Mouse (Mus musculus): ENCODE data around the gene Nhlrc1. TPM values are rescaled to one million over a fixed set of nuclear protein-coding genes. Genes with fewer than 3 reads are reported as not detected.
A peak's percentile ranks its signal among the peaks of the same experiment; 100 is the strongest.

Gene Nhlrc1
- total RNA-seq, 2 experiments from 2014 or later = 5.6 to 7.8 TPM

GRCm38 (mm10) chr13:47015195-47015501 is 498 bp upstream of the Nhlrc1 start:
- intact Hi-C loops (cut with DNase I) = no loop called here
- DNase-seq = no peak

- intact Hi-C loops (cut with DNase I) = loop anchor here (1.0 to 5.0 kb wide), 3 partner anchors 36 to 175 kb away; no protein-coding TSS in a partner anchor
- no peak for DNase-seq
Observed at GRCm38 (mm10) chr13:47013740-47014139, 910 bp downstream of the Nhlrc1 start.

GRCm38 (mm10) chr13:47001590-47001989 is 13.1 kb downstream of the Nhlrc1 start:
- intact Hi-C loops (cut with DNase I) = no loop called here
- no peak for DNase-seq

GRCm38 (mm10) chr13:46999498-46999897 is 15.2 kb downstream of the Nhlrc1 start:
- intact Hi-C loops (cut with DNase I) = no loop called here
- DNase-seq = no peak

GRCm38 (mm10) chr13:46997355-46997754 is 17.3 kb downstream of the Nhlrc1 start:
- no peak for DNase-seq
- intact Hi-C loops (cut with DNase I) = no loop called here

- no peak for DNase-seq
- intact Hi-C loops (cut with DNase I) = no loop called here
Observed at GRCm38 (mm10) chr13:46993274-46993551, 21.4 kb downstream of the Nhlrc1 start.

- intact Hi-C loops (cut with DNase I) = no loop called here
Observed at GRCm38 (mm10) chr13:46992516-46993273, 22.0 kb downstream of the Nhlrc1 start.

GRCm38 (mm10) chr13:46990376-46991011 is 24.2 kb downstream of the Nhlrc1 start:
- DNase-seq = no peak
- intact Hi-C loops (cut with DNase I) = loop anchor here (2.0 kb wide), 1 partner anchor 20 kb away; no protein-coding TSS in a partner anchor

More at GRCm38 (mm10) chr13:46992516-46993273, 22.0 kb downstream of the Nhlrc1 start:
- DNase-seq = no peak

- intact Hi-C loops (cut with DNase I) = no loop called here
- DNase-seq = peak; percentile 11 to 35
Observed at GRCm38 (mm10) chr13:46987941-46988340, 26.7 kb downstream of the Nhlrc1 start.

- DNase-seq = no peak
- intact Hi-C loops (cut with DNase I) = no loop called here
Observed at GRCm38 (mm10) chr13:46986208-46986607, 28.4 kb downstream of the Nhlrc1 start.

- intact Hi-C loops (cut with DNase I) = no loop called here
- DNase-seq = no peak
Observed at GRCm38 (mm10) chr13:46983878-46984277, 30.8 kb downstream of the Nhlrc1 start.

GRCm38 (mm10) chr13:46979836-46980490 is 34.7 kb downstream of the Nhlrc1 start:
- intact Hi-C loops (cut with DNase I) = loop anchor here (5.0 kb wide), 1 partner anchor 32 kb away; the partner anchor contains the start of gene Nhlrc1
- peak; percentile 28 to 29 for DNase-seq

- intact Hi-C loops (cut with DNase I) = loop anchor here (5.0 kb wide), 1 partner anchor 36 kb away; the partner anchor contains the start of gene Nhlrc1
- no peak for DNase-seq
Observed at GRCm38 (mm10) chr13:46976532-46976931, 38.1 kb downstream of the Nhlrc1 start.

- DNase-seq = no peak
- intact Hi-C loops (cut with DNase I) = loop anchor here (5.0 kb wide), 1 partner anchor 36 kb away; the partner anchor contains the start of gene Nhlrc1
Observed at GRCm38 (mm10) chr13:46975930-46976329, 38.7 kb downstream of the Nhlrc1 start.

GRCm38 (mm10) chr13:46975031-46975551 is 39.6 kb downstream of the Nhlrc1 start:
- intact Hi-C loops (cut with DNase I) = loop anchor here (5.0 kb wide), 1 partner anchor 37 kb away; the partner anchor contains the start of gene Nhlrc1
- DNase-seq = no peak

- intact Hi-C loops (cut with DNase I) = no loop called here
- peak in 1 of 2 experiments; percentile 19 for DNase-seq
Observed at GRCm38 (mm10) chr13:46970286-46970945, 44.2 kb downstream of the Nhlrc1 start.

- intact Hi-C loops (cut with DNase I) = no loop called here
- DNase-seq = no peak
Observed at GRCm38 (mm10) chr13:46968626-46969025, 46.0 kb downstream of the Nhlrc1 start.

- intact Hi-C loops (cut with DNase I) = no loop called here
- DNase-seq = no peak
Observed at GRCm38 (mm10) chr13:46967308-46967707, 47.3 kb downstream of the Nhlrc1 start.

Data from heart, postnatal 36 days (tissue).